Mouse (Mus musculus) brain, embryonic 14.5 days (tissue): ENCODE data around the gene Ehbp1. TPM values are rescaled to one million over a fixed set of nuclear protein-coding genes. Genes with fewer than 3 reads are reported as not detected.
A peak's percentile ranks its signal among the peaks of the same experiment; 100 is the strongest.

ENCODE experiments used
- DNase-seq: peaks from one replicate; pipeline ENCODE4 v3.0.0-alpha.2; 2011; ENCODE audit warnings: low read depth
- CTCF ChIP-seq: fragments of 200-500 bp; IDR thresholded peaks from 2 replicates; pipeline ENCODE4 v1.5.1; 2012; ENCODE audit warnings: inconsistent platforms, mild to moderate bottlenecking, moderate library complexity, borderline replicate concordance; ENCODE audit not compliant: insufficient read depth, insufficient read length; ENCODE audit errors: extremely low read depth
- POLR2A ChIP-seq: fragments of 200-500 bp; IDR thresholded peaks from 2 replicates; pipeline ENCODE4 v1.6.1; 2012; ENCODE audit warnings: mild to moderate bottlenecking, inconsistent platforms, borderline replicate concordance; ENCODE audit not compliant: poor library complexity, insufficient read depth, insufficient read length, severe bottlenecking; ENCODE audit errors: extremely low read depth
- polyA plus RNA-seq: library from polyadenylated mRNA; depleted of rRNA; stranded (reverse); fragments of >200 nt; gene quantifications from 2 replicates; pipeline ENCODE4 v1.2.3, GENCODE M21; 2012; rRNA removed

Ehbp1 gene
- polyA plus RNA-seq, 1 experiment = 42.8 TPM

GRCm38 (mm10) chr11:21995534-21996324, 346.4 kb downstream of the Ehbp1 start:
- DNase-seq = peak; percentile 71
- TF ChIP-seq CTCF = no peak
- TF ChIP-seq POLR2A = no peak

GRCm38 (mm10) chr11:21994377-21995370, 347.4 kb downstream of the Ehbp1 start:
- TF ChIP-seq POLR2A (no peak), CTCF (no peak)
- DNase-seq = peak; percentile 92

- peak; percentile 46 for DNase-seq
- TF ChIP-seq CTCF (no peak), POLR2A (no peak)
These were observed 348.3 kb downstream of the Ehbp1 start for GRCm38 (mm10) chr11:21993597-21994376.

- TF ChIP-seq POLR2A (no peak), CTCF (no peak)
- DNase-seq = peak; percentile 61
These were observed 349.1 kb downstream of the Ehbp1 start for GRCm38 (mm10) chr11:21992761-21993596.

DNA sequence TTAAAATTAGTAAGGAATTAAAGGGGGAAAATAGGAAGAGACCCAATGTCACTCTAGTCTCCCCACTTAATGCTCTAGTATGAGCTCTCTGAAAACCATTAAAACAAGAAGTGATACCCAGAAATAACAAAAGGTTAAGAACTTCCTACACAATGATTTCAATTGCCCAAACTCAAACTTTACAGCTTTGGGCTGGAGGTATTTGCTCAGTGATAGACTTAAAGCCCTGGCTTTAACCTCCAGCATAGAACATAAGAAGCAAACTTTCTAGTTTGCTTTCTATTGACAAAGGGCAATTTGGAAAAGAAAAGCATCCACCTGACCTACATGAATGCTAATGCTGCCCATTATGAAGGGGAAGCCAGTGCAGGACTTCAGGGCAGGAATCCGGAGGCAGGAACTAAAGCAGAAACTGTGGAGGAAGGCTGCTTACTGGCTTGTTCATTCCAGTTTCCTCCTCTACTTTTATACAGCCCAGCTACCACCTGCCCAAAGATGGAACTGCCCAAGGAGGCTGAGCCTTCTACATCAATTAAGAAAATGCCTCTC, 353.6 kb downstream of the Ehbp1 start:
- no peak for TF ChIP-seq POLR2A
- no peak for TF ChIP-seq CTCF
- no peak for DNase-seq

GRCm38 (mm10) chr11:21985118-21985517, 357.0 kb downstream of the Ehbp1 start:
- peak; percentile 59 for DNase-seq
- TF ChIP-seq POLR2A (no peak), CTCF (no peak)

DNA sequence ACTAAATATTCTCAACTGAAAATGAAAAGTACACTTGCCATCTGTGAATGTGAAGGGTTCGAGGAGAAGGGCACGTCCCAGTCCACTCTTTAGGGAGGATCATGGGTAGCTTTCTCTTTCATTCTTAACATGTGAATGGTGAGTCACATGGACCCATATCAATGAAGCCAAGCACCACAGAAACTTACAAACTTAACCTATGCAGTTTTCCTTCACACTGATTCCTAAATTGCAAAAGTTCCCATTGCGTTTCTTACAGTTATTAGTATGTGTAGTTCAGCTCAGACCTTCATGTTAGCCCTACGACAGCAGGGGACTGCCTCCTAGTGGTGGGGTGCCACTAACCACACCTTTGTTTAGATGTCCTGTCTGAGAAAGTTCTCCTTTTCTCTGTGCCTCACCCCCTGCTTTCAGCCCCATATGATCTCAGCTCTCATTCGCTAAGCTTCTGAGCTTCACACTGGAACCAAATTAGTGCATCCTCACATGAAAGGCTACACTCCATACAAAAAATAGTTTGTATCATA, 368.0 kb downstream of the Ehbp1 start:
- no peak for DNase-seq
- no peak for TF ChIP-seq POLR2A

DNA sequence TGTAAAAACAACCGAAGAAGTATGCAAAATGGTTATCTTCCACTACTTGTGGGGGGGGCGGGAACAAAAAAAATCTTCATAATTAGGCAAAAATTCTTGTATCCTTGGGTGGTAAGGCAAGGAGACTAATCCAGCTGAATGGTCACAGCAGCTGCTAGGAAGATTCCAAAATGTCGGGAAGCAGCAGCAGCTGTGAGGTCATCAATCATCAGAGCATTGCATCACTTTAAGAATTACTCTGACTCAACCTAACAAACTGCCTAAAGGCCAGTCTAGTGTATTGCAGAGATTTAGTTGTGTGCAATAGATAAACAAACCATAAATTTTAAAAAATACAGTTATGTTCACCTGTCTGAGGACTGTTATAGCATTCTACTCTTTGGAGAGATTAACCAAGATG, 368.5 kb downstream of the Ehbp1 start:
- DNase-seq = no peak
- TF ChIP-seq CTCF (no peak), POLR2A (no peak)

DNA sequence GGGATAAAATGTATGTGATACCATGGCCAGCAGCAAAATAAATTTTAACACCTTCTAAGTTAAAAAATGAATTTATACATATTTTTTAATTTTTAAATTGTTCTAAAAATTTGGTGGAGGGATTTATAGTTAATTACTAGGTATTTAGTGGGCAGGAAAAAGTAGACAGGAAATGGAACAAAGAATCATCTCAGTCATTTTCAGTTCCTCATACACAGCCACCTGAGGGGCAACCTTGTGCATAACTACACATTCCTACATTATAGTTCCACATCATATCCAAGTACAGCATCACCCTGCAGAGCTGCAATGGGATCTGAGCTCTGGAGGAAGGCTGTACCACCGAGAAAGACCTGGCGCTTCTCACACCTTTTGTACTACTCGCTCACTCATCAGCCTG, 373.2 kb downstream of the Ehbp1 start:
- no peak for DNase-seq
- TF ChIP-seq POLR2A = no peak
- no peak for TF ChIP-seq CTCF

Other genes starting within 250 kb of the Ehbp1 start
- gene Tmem17, start 169.8 kb upstream of the Ehbp1 start, polyA plus RNA-seq = 13.5 and 14.4 TPM in 2 replicates